Mouse (Mus musculus) left cerebral cortex, adult 8-10 months (tissue): ENCODE measurements around the gene Podn. TPM values are rescaled to one million over a fixed set of nuclear protein-coding genes. Genes with fewer than 3 reads are reported as not detected.
"Not testable (repeated sequence)": the region's sequence is repeated elsewhere in the genome, so short reads cannot be mapped to it uniquely, and the experiment has no call there.

Experiments
- DNase-seq, 2 experiments: peaks; one replicate each; pipeline ENCODE4 v3.0.0; 2022; ENCODE audit warnings: low spot score in 2 of 2
- total RNA-seq, 4 experiments: library from RNA; stranded (reverse); gene quantifications; 2 replicates each; pipeline ENCODE4 v1.2.4; 2022

Podn gene
- 1 to 10 TPM; 6.8 to 8.9 (median 7.4) TPM for total RNA-seq

DNA sequence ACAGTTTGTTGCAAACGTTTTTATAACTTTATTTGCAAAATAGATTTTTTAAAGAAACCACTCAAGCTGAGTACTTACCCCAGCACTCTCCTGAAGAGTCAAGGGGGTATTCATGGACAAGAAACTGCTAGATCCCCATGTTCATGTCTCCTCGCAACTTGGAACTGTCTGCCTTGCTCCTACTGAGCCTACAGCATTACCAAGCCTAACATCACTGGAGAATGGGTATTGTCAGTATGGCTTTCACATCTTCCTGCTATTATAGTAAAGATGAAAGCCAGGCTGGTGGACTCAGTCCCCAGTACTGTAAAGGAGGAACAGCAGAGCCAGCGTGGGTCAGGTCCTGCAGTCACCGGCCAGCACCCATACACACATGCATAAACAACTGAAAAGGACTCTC is at the start of gene Podn:
Podn (minus strand) TSS at position 101 of the 400 bp plus-strand sequence.
- no peak for DNase-seq

DNA sequence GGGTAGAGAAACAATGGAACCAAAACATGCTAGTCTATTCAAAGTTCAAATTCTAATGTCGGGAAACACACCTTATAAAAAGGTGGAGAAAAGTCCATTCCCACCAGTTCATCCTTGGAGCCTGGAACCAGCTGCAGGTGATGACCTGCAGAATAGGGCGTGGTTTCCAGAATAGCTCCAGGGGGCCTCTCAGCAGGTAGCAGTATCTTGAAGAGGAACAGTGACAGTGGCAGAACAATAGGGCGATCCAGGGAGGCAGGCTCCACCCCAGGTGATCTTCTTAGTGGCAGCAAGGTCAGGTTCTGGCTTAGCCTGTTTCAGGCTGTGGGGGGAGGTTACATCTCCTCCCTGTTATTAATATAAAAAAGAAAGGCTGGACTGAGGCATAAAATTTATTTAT is 49.3 kb upstream of the Podn start:
- not testable (repeated sequence) for DNase-seq

DNA sequence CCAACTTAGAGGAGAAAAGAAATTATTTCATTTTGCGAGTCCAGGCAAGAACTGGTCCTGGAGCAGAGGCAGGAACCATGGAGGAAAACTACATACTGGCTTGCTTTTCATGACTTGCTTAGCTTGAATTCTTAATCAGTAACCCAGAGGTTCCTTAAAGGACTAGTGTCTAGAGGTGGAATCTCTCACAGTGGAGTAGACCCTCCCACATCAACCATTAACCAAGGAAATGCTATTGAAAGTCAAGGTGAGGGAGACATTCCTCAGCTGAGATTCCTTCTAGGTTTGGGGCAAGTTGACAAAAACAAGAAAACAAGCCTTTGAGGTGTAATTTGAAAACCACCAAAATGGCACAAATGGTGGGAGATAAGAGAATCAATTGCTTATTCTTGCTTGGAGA is 48.6 kb upstream of the Podn start, which contains the start of gene Scp2:
Scp2 (minus strand) TSS at position 119 of the 400 bp plus-strand sequence.
- no peak for DNase-seq

DNA sequence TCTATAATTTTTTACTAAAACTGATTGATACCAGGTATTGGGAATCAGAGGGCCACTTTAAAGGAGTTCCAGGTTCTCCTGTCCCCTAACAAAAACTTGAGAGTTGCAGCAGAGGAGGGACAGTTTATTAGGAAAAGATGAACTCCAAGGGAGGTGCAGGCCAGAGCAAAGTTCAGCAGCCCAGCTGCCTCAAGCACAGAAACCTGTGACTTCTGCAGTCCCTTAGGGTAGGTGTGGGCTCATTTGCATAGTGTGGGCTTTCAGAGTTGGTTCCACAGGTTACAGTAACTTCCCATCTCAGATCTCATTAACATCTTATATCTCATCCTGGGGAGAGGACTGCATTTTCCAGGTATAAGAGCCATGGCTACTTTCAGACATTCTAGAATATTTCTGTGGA is 47.5 kb upstream of the Podn start:
- DNase-seq: no peak

DNA sequence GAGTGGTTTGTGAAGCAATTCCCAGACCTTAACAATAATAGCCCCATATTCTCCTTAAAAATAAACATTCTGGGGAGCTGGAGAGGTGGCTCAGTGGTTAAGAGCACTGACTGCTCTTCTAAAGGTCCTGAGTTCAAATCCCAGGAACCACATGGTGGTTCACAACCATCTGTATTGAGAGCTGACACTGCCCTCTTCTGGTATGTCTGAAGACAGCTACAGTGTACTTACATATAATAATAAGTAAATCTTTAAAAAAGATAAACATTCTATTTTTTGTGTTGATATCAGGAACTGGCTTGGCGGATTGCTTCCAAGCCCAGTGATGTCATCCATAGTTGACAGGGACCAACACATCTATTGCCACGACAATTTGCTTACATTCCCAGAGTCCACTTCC is 46.9 kb upstream of the Podn start:
- DNase-seq: not testable (repeated sequence)

DNA sequence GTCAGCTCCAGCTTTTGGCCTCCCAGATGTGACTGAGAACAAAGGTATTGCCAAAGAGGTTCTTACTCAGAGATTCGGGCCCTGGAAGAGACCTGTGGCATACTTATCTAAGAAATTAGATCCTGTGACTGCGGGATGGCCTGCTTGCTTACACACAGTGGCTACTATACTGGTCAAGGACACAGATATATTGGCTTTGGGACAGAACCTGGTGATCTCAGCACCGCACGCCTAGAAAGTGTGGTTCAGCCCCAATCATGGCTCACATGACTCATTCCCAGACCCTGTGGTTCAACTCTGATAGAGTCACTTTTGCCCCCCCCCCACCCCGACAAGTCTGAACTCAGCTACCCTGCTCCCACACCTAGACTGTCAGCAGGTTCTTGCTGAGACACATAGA is 40.7 kb upstream of the Podn start:
- no peak for DNase-seq

DNA sequence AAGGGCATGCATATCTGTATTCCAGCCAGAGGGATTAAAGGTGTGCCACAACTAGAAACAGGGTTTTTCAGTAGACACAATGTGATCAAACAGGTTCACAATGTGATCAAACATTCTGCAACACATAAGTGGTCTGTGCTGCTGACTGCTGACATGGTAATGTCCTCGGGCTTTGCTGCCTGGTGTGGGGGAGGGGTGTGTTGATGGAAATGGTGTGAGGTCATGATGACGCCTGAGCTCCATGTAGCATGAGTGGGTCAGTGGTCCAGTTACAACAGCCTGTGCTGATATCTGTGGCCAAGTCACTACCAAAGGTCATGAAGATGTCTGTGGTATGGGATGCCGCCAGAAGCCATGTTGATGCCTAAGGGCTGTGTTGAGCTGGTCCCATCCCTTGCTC is 34.2 kb upstream of the Podn start:
- DNase-seq: no peak

DNA sequence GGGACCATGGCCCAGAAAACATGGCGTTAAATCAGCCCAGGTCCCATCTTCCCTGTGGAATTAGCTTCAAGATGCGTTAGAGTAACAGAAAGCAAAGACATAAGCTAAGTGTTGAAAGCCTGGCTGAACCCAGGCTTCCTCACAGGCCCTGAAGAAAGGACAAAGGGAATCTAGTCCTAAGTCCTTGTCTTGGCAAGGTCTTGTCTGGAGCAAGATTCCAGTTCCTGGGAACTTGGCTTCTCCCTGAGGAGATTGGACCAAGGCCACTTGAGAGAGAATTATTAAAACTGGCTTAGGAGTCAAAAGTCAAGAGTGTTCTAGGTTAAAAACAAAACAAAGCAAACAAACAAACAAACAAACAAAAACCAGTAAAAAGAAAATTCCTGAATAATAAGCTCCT is 32.1 kb upstream of the Podn start:
- no peak for DNase-seq

DNA sequence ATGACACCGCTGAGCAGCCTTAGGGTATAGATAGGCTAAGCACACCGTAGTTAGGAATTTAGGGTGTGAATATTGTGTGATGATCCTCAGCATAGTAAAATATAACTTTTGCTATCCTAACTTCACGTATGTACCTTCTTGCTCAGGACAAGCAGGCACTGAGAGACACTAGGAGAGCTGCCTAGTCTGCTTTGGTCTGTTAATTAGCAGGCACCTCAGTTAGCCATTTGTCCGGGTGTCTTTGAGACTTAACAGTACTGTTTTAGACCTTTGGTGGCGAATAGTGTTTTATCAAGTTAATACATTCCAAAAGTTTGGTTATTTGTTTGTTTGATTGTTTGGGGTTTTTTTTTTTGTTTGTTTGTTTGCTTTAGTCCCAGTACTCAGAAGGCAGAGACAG is 31.3 kb upstream of the Podn start:
- DNase-seq: no peak

DNA sequence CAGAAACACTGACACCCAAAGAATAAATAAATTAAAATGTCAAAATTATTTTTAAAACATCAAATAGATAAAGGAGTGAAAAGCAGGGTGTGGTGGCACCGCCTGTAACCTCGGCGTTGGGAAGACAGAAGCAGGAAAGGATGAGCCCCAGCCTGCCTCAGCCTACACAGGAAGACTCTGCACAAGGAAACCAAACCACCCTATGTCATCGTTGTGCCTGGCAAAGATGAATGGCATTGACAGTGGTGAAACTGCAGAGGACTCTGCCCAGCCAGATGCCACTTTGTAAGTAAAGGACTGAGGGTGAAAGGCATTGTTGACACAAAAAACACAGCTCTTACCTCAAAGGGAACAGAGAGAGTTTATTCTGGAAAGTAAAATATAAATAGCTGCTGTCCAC is 30.0 kb upstream of the Podn start:
- no peak for DNase-seq

DNA sequence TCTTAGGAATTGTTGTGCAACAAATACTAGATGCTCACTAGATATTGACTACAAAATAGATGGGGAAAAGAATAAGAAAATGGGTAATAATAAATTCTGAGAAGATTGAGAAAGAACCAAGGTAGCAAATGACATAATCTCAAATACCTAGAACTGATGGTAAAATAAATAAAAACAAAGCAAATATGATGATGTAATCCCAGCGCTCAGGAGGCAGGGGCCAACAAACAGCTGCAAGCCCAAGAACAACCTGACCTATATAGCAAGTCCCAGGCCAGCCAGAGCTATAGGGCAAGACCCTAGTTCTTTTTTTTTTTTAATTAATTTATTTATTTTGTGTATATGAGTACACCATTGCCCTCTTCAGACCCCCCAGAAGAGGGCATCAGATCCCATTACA is 27.9 kb upstream of the Podn start:
- DNase-seq: no peak

DNA sequence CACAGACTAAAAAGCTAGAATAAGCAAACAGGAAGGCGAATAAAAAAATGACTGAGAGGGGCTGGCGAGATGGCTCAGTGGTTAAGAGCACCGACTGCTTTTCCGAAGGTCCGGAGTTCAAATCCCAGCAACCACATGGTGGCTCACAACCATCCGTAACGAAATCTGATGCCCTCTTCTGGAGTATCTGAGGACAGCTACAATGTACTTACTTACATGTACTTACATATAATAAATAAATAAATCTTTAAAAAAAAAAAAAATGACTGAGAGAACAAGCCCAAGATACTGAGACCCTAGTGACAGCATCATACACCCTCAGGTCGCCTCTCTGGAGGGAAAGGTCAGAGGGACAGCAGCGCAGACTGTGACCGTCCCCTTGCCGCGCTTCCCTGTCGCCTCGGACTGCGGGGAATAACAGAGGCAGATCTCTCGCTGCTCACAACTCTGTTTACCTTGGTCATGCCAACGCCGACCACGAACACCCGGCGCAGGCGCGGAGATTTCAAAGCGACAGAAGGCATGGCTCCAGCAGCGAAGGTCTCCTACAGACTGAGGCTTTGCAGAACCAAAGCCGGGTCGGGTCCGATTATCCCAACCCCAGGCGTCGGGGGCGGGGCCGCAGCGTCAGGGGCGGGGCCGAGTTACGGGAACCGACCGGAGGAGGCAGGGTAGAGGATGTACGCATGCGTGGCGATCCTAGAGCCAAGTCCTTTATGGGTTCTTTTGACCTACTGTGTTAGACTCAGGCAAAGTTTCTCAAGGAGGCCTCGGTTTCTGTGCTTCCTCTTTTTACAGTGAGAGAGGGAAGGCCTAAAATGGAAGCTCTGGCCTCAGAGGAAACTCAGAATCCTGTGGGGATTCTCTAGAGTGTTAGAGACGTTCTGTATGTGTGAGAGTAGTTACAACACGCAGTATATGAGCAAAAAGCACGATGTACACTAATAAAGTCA is 22.0 kb upstream of the Podn start:
- DNase-seq: peak; percentile 87 to 91

DNA sequence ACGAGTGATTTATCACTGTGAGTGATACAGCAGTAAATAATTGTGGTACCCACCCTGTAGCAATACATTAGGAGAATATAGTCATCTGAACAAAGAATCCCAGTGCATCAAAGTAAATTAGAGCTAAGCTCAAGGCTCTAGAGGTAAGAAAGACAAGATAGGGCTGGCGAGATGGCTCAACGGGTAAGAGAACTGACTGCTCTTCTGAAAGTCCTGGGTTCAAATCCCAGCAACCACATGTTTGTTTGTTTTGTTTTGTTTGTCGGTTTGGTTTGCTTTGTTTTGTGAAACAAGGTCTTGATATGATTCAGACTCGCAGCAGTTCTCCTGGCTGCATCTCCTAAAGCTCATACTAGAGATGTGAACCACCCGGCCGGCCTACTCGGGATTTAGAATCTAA is 21.2 kb upstream of the Podn start:
- DNase-seq: no peak

DNA sequence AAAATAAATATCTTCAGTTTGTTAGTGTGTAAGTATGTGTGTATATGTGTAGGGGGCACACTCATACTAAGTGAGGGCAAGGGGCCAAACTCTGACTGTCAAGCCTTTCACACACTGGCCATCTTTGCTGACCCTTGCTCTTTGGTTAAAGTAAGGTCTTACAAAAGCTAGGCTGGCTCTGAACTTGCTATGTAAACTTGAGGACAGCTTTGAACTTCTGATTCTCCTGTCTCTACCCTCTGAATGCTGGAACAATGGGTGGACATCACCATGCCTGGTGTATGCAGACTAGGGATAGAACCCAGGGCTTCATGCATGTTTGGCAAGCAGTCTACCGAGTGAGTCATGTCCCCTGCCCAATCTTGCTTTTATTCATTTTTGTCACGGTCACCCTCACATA is 20.2 kb upstream of the Podn start:
- no peak for DNase-seq

DNA sequence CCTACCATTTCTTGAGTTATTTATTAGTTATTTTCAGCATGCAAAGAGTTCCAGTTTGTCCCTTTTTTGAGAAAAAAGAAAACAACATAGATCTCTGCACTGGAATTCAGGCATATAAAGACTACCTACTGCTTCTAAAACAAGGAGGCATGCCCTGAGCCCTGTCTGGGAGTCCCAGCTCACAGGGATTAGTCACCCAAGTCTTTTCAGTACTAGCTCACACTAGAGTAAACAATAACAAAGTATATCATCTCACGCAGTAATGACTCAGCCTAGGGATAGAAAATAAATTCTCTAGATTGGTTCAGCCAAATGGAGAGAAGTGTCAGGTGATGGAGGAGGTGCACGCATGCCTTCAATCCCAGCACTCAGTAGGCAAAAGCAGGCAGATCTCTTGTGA is 14.5 kb upstream of the Podn start:
- no peak for DNase-seq

DNA sequence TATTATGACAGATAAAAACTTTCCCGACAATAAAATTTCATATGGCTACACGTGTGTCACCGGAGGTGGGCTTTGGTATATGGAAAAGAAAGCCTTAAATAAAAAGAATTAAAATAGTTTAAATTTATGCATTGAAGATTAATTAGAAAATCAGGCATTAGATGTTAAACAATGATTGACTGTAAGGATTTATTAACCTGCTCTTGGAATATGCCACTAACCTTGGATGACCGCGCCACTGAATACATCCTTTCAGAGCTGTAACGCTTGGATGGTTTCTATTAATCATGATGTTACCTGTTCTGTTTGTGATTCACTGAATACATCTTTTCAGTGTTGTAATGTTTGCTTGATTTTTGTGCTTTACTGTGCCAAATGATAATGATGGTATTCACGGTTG is 13.5 kb upstream of the Podn start:
- no peak for DNase-seq

DNA sequence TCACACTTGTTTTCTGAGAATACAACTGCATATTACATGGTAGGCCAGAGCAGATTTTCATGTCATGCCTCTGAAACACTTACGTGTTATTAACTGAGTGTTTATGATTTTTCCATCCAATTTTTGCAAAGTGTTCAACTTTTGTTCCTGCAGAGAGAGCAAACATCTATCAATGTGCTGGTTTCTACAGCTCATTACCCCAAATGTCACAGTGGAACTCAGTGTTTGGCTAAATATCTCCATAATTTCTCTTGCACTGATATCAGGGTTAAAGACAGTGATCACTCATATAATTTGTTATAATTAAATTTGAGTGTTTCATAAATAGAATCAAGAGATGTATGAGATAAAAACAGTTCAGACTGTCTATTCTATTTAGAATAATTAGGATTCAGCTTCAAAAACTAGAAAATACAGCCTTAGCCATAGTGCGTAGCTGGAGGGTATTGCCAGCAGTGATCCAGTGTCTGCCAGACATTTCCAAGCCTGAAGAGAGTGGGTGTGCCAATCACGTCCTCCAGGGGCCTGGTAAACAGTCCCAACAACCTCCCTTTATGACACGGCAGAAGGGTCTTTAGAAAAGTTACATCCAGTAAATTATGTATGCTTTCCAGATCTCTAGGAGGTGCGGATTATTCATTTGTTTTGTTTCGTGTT is 3.4 kb downstream of the Podn start:
- DNase-seq: no peak

DNA sequence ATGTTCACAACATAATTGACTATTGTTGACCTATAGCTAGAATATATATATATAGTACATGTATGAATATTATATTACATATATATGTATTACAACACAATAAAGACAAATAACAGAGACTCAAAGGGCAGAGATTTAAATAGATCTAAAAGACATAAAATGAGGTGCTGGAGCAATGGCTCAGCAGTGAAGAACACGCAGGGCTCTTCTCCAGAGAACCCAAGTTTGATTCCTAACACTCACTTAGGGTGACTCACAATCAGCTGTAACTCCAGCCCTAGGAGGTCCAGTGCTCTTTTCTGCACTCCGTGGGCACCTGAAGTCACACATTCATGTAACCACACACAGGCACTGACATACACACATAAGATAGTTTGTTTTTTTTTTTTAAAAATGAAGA is 12.3 kb downstream of the Podn start:
- DNase-seq: no peak

DNA sequence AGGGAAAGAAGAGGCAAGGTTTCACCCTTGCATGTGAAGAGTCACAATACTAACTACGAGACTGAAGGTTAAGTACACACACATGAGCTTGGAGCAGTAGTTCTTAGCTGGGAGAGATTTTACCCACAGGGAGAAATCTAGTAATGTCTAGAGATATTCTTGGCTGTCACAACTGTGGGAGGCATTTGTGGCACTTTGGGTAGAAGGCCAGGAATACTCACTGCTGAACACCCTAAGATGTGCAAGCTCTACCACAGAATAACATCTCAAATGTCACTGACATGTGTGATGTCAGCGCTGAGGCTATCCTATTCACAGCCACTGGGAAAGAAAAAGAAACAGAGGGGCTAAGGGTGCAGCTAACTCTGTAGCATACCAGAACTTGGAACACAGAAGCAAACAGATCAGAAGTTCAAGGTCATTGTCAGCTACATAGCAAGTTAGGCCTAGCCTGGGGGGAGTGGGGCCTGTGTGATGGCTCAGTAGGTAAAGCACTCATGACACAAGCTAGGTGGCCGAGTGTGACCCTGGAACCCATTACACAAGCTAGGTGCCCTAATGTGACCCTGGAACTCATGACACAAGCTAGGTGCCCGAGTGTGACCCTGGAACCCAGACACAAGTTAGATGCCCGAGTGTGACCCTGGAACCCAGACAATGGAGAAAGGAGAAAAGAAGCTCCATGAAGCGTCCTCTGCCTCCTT is 13.1 kb downstream of the Podn start:
- DNase-seq: no peak

DNA sequence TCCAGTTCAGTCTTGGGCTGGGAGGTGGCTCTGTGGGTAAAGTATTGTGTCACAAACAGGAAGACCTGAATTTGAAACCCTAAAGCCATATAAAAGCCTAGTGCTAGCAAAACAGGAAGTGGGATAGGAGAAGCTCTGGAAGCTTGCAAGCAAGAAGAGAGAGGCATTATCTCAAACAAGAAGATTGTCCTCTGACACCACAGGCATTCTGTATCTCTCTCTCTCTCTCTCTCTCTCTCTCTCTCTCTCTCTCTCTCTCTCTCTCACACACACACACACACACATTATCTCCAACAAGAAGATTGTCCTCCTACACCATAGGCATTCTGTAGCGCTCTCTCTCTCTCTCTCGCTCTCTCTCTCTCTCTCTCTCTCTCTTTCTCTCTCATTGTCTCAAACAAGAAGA is 13.8 kb downstream of the Podn start:
- DNase-seq: no peak

DNA sequence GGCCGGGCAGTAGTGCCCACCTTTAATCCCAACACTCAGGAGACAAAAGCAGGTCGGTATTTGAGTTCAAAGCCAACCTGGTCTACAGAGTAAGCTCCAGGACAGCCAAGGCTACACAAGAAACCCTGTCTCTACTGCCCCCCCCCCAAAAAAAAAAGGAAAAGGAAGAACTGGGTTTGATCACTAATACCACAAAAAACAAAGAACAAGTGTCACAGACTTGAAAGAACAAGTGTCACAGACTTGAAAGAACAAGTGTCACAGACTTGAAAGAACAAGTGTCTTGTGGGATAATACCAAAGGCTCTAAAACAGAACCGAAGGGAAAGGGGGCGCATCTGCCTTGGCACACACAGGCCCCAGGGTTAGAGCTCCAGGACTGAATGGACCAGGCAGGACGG is 15.4 kb downstream of the Podn start:
- DNase-seq: no peak

DNA sequence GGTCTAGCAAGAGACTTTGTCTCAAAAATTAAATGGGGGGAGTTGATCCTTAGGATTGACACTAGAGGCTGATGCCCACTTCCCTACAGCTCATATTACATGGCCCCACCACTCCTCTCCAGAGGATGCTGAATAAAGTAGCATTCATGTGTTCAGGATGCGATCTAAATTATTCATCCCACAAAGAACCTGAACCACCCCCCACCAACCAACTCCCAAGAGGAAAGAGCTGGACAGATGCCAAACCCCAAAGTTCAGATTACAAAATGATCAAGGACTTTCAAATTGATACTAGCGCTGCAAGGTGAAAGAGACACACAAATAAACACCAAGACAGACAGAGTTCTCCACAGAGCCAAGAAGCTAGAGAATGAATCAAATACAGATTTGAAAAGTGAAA is 16.5 kb downstream of the Podn start:
- no peak for DNase-seq
